Comparison of ENCODE assay signal across 18 mouse cellular contexts in the genomic region with DNA sequence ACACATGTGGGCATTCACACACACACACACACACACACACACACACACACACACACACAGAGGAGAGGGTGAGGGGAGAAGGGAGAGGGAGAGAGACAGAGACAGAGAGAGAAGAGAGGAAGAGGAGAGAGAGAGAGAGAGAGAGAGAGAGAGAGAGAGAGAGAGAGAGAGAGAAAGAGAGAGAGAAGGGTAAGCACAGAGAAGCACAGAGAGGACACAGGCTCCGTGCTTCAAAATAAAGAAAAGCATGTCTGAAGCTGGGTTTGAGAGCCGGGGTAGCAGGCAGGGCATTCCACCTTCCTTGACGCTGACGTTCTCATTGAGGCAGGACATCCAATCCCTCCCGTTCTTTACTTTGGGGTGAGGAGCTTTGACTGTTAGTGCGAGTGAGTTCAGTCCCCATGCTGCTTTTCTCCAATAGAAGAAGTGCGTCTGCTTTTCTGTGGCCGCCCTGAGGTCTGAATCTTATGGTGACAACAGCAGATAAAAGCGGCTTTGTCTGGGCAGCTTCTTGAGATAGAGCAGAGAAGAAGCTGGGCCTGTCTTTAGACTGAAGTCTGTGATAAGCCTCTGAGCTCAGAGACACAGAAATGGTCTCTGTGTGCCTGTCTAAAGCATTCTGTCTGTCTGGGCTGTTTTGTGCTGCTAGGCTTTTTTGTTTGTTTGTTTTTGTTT. TPM values are rescaled to one million over a fixed set of nuclear protein-coding genes. Genes with fewer than 3 reads are reported as not detected.
DNase-seq lines count a peak whose midpoint lies in the region; ATAC-seq and TF ChIP-seq lines count a peak whose summit lies in the region.
"Had no signal": no experiment of that assay in that cellular context is flagged by ENCODE, and none has a peak within 500 bp of the region (broad histone marks: within the 10 kb centered on the region; RNA-seq: fewer than 3 reads in every experiment).

No protein-coding gene starts in this region.

- H3K4me2 ChIP-seq in hindbrain, embryonic 16.5 days (ENCODE audit: low read length): no peak overlapping the region
- H3K4me2 ChIP-seq in liver, embryonic 11.5 days: peak overlapping the region; percentile 64
- H3K4me2 ChIP-seq in hindbrain, postnatal 0 days (ENCODE audit: low read depth, low read length): no peak overlapping the region
- H3K4me2 ChIP-seq: intestine, embryonic 15.5 days; kidney, embryonic 15.5 days; lung, embryonic 14.5 days; midbrain, embryonic 13.5 days had no signal

- no peaks in the 10 kb centered on the region for H3K27me3 ChIP-seq in hindbrain, embryonic 10.5 days (ENCODE audit: insufficient read depth, poor library complexity, severe bottlenecking)
- no peaks in the 10 kb centered on the region for H3K27me3 ChIP-seq in hindbrain, embryonic 16.5 days (replicated peaks; ENCODE audit: control insufficient read depth, insufficient read depth, low read length)
- H3K27me3 ChIP-seq in liver, embryonic 11.5 days (replicated peaks; ENCODE audit: control insufficient read depth, insufficient read depth, low read length): no peaks in the 10 kb centered on the region
- no peaks in the 10 kb centered on the region for H3K27me3 ChIP-seq in hindbrain, postnatal 0 days (ENCODE audit: insufficient read depth, low read length)
- H3K27me3 ChIP-seq: intestine, embryonic 15.5 days; kidney, embryonic 15.5 days; midbrain, embryonic 13.5 days had no signal

- H3K4me1 ChIP-seq in hindbrain, embryonic 10.5 days (replicated peaks): no peaks in the 10 kb centered on the region
- H3K4me1 ChIP-seq in hindbrain, embryonic 16.5 days (ENCODE audit: control insufficient read depth, insufficient read depth, low read depth, low read length): no peaks in the 10 kb centered on the region
- peaks cover 29% of the 10 kb centered on the region for H3K4me1 ChIP-seq in liver, embryonic 11.5 days (replicated peaks; ENCODE audit: control insufficient read depth, insufficient read depth, low read length)
- peaks cover 3% of the 10 kb centered on the region; the same call in 1 of the 2 replicates for H3K4me1 ChIP-seq in hindbrain, postnatal 0 days (ENCODE audit: insufficient read depth, low read length)
- H3K4me1 ChIP-seq: kidney, embryonic 15.5 days; midbrain, embryonic 13.5 days had no signal

- no peaks in the 10 kb centered on the region for H3K9me3 ChIP-seq in hindbrain, embryonic 10.5 days
- H3K9me3 ChIP-seq in hindbrain, embryonic 16.5 days (ENCODE audit: control insufficient read depth, low read length): no peaks in the 10 kb centered on the region
- H3K9me3 ChIP-seq in liver, embryonic 11.5 days (ENCODE audit: control insufficient read depth, low read length): no peaks in the 10 kb centered on the region
- no peaks in the 10 kb centered on the region for H3K9me3 ChIP-seq in hindbrain, postnatal 0 days (ENCODE audit: low read length)
- H3K9me3 ChIP-seq: intestine, embryonic 15.5 days; kidney, embryonic 15.5 days; midbrain, embryonic 13.5 days had no signal

- no peak for ATAC-seq in hindbrain, embryonic 16.5 days
- ATAC-seq in liver, embryonic 11.5 days (replicated peaks; ENCODE audit: low FRiP score): peak; percentile 88
- peak; percentile 93 for ATAC-seq in megakaryocyte-erythroid progenitor cell, adult 5-6 weeks (replicated peaks; ENCODE audit: low FRiP score, low TSS enrichment, poor library complexity, severe bottlenecking)
- ATAC-seq in inflammation-experienced regulatory T-cells, adult 6 months: no peak
- ATAC-seq in hindbrain, postnatal 0 days: no peak
- ATAC-seq: forebrain, embryonic 14.5 days; intestine, embryonic 15.5 days; midbrain, embryonic 13.5 days had no signal

- H3K27ac ChIP-seq in hindbrain, embryonic 10.5 days: peak overlapping the region; percentile 59
- H3K27ac ChIP-seq in hindbrain, embryonic 16.5 days (ENCODE audit: low read depth, low read length): no peak overlapping the region
- H3K27ac ChIP-seq in liver, embryonic 11.5 days (ENCODE audit: low read depth, low read length): peak overlapping the region; percentile 92
- H3K27ac ChIP-seq in hindbrain, postnatal 0 days: no peak overlapping the region
- H3K27ac ChIP-seq: intestine, embryonic 15.5 days; kidney, embryonic 15.5 days; midbrain, embryonic 13.5 days had no signal

- no peak for TF ChIP-seq CTCF in hindbrain, postnatal 0 days (IDR thresholded peaks at IDR 0.05; ENCODE audit: low read depth)

- no peak for DNase-seq in hindbrain, embryonic 10.5 days (ENCODE audit: low spot score)
- DNase-seq in c-Kit-positive CD71-positive TER-119-positive erythroid progenitor cells, embryonic 14.5 days (ENCODE audit: low spot score): peak; percentile 71
- no peak for DNase-seq in liver, embryonic 11.5 days (ENCODE audit: low spot score)
- DNase-seq in hindbrain, postnatal 0 days (ENCODE audit: low spot score): no peak
- DNase-seq: adrenal gland, adult 2 months; cerebellum, adult 18-20 months; gastrocnemius, postnatal 25 days; lung, embryonic 14.5 days; lung, postnatal 4 days; thymus, adult 18-20 months had no signal

- no peak overlapping the region for H3K9ac ChIP-seq in hindbrain, embryonic 16.5 days (ENCODE audit: low read depth, low read length)
- H3K9ac ChIP-seq in liver, embryonic 11.5 days (ENCODE audit: low read depth, low read length): peak overlapping the region; percentile 73
- H3K9ac ChIP-seq in hindbrain, postnatal 0 days (replicated peaks; ENCODE audit: low read length): no peak overlapping the region
- H3K9ac ChIP-seq: intestine, embryonic 15.5 days; kidney, embryonic 15.5 days; lung, embryonic 14.5 days; midbrain, embryonic 13.5 days had no signal

- H3K4me3 ChIP-seq in hindbrain, embryonic 10.5 days: no peak overlapping the region
- H3K4me3 ChIP-seq in hindbrain, embryonic 16.5 days (ENCODE audit: low read length): no peak overlapping the region
- H3K4me3 ChIP-seq in liver, embryonic 11.5 days (ENCODE audit: low read depth, low read length): peak overlapping the region; percentile 43
- no peak overlapping the region for H3K4me3 ChIP-seq in hindbrain, postnatal 0 days (ENCODE audit: low read length)
- H3K4me3 ChIP-seq: intestine, embryonic 15.5 days; kidney, embryonic 15.5 days; midbrain, embryonic 13.5 days; myocyte had no signal

- WGBS in hindbrain, embryonic 10.5 days: 46% methylated on average over 9 of the region's 9 CpGs
- whole genome bisulfite sequencing in hindbrain, embryonic 16.5 days: 63% methylated on average over 9 of the region's 9 CpGs
- WGBS in liver, embryonic 11.5 days: 17% methylated on average over 9 of the region's 9 CpGs
- 51% methylated on average over 9 of the region's 9 CpGs for WGBS in hindbrain, postnatal 0 days

- no peaks in the 10 kb centered on the region for H3K36me3 ChIP-seq in hindbrain, embryonic 10.5 days
- H3K36me3 ChIP-seq in hindbrain, embryonic 16.5 days (ENCODE audit: control insufficient read depth, insufficient read depth, low read length): no peaks in the 10 kb centered on the region
- no peaks in the 10 kb centered on the region for H3K36me3 ChIP-seq in liver, embryonic 11.5 days (ENCODE audit: control insufficient read depth, insufficient read depth, low read length)
- no peaks in the 10 kb centered on the region for H3K36me3 ChIP-seq in hindbrain, postnatal 0 days (ENCODE audit: insufficient read depth, low read length)
- H3K36me3 ChIP-seq: intestine, embryonic 15.5 days; kidney, embryonic 15.5 days; midbrain, embryonic 13.5 days had no signal

RNA-seq across cellular contexts. Expression of a gene that starts 35.4 kb away (rescaled TPM):
- polyA plus RNA-seq in hindbrain, embryonic 10.5 days (2016; fragmentation: Nextera tagmentation; extraction: Ambion mirVana): 37.8 and 46.9 TPM in 2 replicates
- polyA plus RNA-seq in hindbrain, embryonic 16.5 days (2015; fragmentation: Nextera tagmentation; extraction: Ambion mirVana): 53.2 and 55.6 TPM in 2 replicates
- 69.5 and 71.8 TPM in 2 replicates for polyA plus RNA-seq in liver, embryonic 11.5 days (2014; fragmentation: Nextera tagmentation; extraction: Ambion mirVana)
- 105 and 115 TPM in 2 replicates for total RNA-seq in megakaryocyte-erythroid progenitor cell, adult 5-6 weeks (2014; fragmentation: Nextera tagmentation)
- 180 and 206 TPM in 2 replicates for total RNA-seq in megakaryocyte-erythroid progenitor cell, adult 5-6 weeks (2017)
- 100 to 1,000 TPM in 1 of 3 experiments, 10 to 100 TPM in 2; 95.3 to 104 (median 98.9) TPM for polyA plus RNA-seq in inflammation-experienced regulatory T-cells, adult 6 months (2017; shearing (Covaris generic))
- total RNA-seq in hindbrain, postnatal 0 days (2014; rRNA removed): 63.0 and 63.5 TPM in 2 replicates
- polyA plus RNA-seq in hindbrain, postnatal 0 days (2015; fragmentation: Nextera tagmentation; extraction: Ambion mirVana): 40.6 and 41.6 TPM in 2 replicates

Comparison
In these comparisons a context has a peak if more than half of its experiments do, and no peak if none do; other contexts are left out.
1. H3K27ac ChIP-seq: peak in hindbrain, embryonic 10.5 days (single experiment) and liver, embryonic 11.5 days (single experiment); none in hindbrain, embryonic 16.5 days (single experiment) and hindbrain, postnatal 0 days (single experiment).
2. ATAC-seq: peak in liver, embryonic 11.5 days (single experiment) and megakaryocyte-erythroid progenitor cell, adult 5-6 weeks (single experiment); none in hindbrain, embryonic 16.5 days (single experiment), inflammation-experienced regulatory T-cells, adult 6 months (single experiment) and hindbrain, postnatal 0 days (single experiment).